Mouse (Mus musculus) layer of hippocampus, postnatal 10 days (tissue): Measurements from ENCODE around the gene Spata9. TPM values are rescaled to one million over a fixed set of nuclear protein-coding genes. Genes with fewer than 3 reads are reported as not detected.
"Not testable (repeated sequence)": the region's sequence is repeated elsewhere in the genome, so short reads cannot be mapped to it uniquely, and the experiment has no call there.

Experiments used
- DNase-seq, 2 experiments: peaks; one replicate each; pipeline ENCODE4 v3.0.0; 2021; ENCODE audit warnings: low spot score in 2 of 2
- long read RNA-seq: library from polyadenylated mRNA; stranded (forward); transcript quantifications from one replicate; pipeline ENCODE4 v2.0.0, GENCODE M21; 2023
- total RNA-seq, 2 experiments: library from RNA; stranded (reverse); gene quantifications; 2 replicates each; pipeline ENCODE4 v1.2.3; 2021

The Spata9 gene
- under 1 TPM; 0.51 to 0.62 TPM for total RNA-seq
- long read RNA-seq, partial matches to known transcripts: 0 of 1 reads
- long read RNA-seq, other reads (novel, unspliced or antisense): 1 of 1 reads

DNA sequence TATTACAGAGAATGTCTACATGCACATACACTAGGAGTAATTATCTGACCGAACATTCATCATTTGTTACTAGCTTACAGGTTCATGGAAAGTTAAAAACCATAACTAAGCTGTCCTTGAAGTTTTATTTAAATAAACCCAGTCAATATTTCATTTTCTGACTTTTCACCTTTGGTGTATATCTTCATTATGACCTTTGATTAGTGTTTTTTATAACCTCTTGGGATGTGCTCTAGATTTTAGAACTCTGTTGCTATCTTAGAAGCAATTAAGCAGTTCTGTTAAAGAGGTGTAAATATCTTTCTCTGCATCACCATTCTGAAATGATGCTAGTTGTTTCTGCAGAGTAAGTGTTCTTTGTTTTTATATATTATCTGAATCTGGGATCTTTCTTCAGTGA lies at the start of gene Spata9:
Gene Spata9, plus strand, starts transcription at position 301 of the 400 bp plus-strand sequence.
- DNase-seq: no peak

DNA sequence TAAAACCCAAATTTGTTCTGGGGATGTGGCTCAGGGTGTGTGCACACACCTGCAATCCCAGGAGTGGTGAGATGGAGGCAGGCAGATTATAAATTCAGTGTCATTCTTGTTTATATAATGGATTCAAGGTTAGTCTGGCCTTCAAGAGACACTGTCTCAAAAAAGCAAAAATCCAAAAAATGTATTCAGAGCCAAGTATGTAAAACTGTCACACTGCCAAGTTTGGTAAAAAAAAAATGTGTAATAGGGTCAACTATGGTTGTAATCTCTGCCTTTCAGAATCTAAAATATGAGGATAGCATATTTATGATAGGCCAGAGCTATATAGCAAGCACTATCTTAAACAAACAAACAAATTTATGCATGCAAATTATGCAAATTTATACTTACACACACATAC lies 39.0 kb upstream of the Spata9 start:
- DNase-seq: no peak

DNA sequence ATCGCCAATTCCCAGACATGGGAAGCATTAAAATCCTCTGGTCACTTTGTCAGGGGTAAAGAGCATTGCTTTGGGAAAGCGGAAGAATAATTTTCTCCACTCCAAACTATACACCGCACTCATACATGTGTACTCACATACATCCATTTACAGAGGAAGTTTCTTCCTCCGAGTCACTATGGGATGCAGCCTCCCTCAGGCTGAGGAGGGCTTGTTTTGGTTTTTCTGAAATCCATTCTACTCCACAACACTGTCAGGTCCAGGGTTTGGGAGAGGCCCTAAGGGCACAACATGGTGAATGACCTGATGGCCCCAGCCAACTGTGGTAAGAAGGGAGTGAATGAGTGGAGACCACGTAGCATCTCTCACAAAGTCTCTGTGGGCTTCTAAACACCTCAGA lies 37.9 kb upstream of the Spata9 start:
- not testable (repeated sequence) for DNase-seq

DNA sequence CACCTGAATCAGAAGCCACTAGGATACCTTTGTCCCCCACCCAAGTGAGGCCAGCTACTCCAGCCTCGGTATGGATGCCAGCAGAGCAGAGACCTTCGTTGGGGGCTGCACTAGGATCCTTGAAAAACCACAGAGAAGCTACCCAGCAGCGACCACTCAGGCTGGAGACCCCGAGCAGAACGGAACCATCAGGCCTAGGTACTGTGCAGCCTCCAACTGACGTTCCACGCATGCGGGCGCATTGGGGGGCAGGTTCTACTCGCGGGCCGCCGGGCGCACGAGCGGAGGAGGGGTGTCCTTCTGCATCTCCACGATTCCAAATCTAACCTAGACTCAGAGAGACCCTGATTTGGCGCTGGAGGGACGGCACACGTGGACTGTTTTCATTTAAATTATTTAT lies 36.9 kb upstream of the Spata9 start:
- DNase-seq: no peak

DNA sequence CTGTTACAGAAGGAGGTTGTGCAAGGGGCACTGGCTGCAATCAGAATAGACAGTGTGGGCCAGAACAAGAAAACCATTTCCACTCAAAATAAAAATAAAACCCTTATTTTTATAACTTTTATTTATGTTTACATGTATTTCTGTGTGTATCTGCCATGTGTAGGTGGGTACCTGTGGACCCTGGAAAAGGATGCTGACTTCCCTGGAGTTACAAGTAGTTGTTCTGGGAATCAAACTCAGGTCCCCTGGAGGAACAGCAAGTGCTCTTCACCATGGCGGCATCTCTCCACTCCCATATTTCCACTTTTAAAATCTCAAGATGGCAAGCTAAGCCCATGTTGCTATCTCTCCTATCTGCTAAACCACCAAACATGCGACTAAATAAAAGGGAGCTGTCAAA lies 36.3 kb upstream of the Spata9 start:
- no peak for DNase-seq

DNA sequence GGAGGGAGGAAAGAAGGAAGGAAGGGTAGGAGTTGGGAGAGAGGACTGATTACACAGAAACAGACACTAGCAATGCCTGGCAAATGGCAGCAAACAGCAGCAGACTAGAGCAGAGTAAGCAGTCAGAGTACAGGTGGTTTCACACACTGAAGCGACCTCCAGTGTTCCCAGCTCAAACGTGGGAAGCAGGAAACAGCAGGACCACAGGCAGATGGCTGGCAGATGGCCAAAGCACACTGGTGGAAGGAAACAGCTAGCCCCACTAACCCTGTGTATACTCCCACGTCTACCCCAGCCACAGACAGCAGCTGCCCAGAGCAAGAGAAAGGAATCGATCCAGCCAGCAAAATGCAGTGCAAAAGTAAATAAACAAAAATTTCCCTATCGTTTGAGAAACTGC lies 35.9 kb upstream of the Spata9 start:
- peak; percentile 62 to 69 for DNase-seq

DNA sequence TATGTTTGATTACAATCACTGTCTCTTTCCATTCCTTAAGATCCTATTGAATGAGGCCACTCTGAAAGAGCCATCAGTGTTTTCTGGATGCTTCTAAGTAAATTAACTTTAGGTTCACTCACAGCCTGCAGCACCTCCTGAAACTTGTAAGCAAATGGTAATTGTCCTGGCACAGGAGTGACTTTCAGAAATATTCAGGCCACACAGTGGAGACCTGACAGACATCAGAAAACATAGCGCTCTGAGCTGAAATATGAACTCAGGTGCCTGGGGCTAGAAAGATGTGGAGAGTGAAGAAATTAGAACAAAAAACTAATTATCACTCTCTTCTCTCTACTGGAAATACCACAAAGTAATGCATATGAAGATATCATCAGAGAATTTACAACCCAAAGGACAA lies 33.7 kb upstream of the Spata9 start:
- DNase-seq: no peak

DNA sequence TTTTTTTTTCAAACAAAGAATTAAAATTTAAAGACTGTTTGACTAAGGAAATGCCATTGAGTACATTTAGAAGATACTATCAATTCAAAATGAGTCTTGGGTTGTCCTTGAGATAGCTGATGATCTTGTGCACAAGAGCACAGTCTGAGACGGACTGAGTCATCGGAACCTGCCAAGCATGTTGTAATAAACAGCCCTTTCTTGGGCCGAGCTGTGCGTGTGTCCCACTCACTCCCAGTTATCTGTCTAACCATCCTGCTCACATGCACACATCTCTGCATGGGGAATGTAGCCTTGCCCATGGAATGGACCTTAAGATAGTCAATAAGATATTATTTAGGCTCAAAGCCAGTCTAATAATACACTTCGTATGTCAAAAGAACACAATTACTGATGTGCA lies 28.1 kb upstream of the Spata9 start:
- DNase-seq: no peak

DNA sequence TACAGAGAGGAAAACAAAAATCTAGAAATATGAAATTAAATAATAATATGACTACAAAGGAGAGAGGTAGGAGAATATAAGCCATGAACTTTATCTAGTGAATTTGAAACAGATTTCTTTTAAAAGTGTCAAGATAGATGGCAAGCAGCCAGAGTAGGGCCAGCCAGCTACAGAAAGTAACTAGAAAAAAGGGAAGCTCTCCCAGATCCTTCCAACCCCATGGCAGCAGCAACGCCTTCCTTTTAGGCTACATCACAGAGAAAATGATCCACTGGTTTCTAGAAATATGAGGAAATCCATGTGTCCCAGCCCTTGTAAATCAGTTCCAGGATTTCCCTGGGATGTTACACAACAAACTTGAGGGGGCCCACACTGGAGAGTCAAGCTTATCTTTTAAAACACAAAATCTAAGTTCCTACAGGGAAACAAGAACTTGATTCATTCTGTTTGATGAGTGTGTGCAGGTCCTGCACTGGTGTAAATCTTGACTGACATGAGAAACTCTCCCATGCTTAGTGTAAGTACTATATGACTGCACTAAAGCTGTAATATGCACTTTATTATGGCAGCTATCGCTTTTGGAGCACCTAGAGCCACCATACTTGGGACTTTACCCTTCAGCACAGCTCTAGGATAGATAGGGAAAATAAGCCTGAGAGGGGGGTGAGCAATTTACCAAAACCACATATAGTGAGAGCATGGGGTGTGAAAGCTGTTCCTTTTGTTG lies 26.0 kb upstream of the Spata9 start:
- DNase-seq: no peak

DNA sequence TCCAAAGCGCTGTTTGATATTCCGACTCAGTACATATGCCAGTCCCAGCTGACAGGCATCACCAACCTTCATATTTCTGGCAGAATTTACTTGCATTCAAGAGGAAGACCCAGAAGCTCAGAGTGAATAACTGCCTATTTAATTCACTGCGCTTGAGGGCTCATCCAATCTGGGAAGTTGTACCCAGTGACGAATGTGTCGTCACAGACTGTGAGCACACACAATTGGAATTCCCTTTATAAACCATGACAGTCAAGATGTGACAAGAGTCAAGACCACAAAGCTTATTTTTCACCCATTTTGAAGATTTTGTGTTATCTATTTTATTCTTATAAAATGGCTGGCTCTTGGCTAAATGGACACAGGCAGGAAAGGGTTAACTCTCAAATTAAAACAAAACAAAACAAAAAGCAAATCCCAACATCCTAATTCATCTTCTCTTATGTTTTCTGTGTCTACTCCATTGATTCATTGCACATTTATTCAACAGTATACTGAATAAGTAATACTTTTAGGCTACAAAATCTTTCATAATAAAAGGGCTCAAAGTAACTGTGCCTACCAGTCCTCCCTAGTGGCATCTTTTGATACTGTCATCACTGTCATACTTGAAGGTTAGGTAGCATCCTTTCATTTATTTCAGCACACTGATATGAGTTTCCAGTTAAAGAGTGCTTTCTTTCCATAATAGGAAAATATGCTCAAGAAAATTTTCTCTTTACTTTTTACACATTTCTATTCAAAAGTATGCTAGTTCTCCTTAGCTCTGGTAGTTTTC lies 25.2 kb upstream of the Spata9 start:
- no peak for DNase-seq

DNA sequence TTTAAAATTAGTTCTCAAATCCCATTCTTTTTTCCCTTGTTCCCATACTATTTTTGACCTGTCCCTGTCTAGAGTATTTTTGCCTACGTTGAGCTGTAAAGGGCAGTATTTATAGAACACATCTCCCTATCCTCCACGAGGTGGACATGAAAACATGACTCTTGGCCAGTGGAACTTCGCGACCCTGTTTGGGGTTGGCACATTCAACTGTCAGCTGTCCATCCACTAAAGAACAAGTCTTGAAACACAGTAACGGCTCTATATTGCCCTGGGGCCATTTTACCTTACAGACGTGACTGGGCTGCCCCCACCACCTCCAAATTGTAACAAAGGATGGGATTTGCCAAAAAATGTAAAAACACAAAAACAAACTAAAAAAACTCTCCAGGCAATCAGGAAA lies 24.2 kb upstream of the Spata9 start:
- peak in 1 of 2 experiments; percentile 8 for DNase-seq

DNA sequence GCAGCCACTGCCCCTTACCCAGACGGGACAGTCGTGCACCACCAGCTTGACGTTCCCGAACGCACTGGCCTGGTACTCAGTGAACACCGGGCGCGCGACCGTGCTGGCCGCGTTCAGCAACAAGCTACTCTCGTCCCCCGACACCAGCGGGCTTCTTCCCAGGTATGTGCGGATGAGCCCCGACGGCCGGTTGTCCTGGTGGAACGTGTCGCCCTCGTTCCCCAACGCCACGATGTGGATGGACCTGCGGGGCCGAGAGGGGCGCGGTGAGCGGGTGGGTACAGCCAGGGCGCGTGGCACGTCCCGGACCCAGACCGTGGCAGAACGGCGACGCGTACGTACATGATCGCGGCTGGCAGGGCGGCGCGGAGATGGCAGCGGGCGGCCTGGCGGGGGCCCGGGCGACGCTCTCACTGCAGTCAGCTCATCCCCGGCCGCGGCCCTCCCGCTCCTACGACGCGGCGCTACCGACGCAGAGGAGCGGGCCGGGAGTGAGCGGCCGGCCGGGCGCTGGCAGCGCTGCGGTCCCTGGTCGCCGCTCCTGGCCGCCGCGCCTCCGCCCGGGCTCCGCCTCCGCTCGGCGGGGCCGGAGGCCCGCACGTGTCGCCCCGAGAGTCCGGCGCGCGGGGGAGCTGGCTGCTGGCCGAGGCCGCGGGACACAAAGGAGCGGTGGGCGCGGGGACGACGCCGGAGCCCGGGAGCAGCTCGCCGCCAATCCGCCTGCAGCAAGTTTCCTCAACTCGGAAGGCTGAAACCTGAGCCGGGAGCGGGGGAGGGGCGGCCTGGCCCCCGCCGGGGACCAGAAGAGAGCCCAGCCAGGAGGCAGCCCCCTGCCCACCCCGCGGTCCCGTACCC lies 23.5 kb upstream of the Spata9 start, which contains the start of gene Rhobtb3:
Gene Rhobtb3, minus strand, starts transcription at position 737 of the 855 bp plus-strand sequence.
- DNase-seq: peak; percentile 78 to 84

DNA sequence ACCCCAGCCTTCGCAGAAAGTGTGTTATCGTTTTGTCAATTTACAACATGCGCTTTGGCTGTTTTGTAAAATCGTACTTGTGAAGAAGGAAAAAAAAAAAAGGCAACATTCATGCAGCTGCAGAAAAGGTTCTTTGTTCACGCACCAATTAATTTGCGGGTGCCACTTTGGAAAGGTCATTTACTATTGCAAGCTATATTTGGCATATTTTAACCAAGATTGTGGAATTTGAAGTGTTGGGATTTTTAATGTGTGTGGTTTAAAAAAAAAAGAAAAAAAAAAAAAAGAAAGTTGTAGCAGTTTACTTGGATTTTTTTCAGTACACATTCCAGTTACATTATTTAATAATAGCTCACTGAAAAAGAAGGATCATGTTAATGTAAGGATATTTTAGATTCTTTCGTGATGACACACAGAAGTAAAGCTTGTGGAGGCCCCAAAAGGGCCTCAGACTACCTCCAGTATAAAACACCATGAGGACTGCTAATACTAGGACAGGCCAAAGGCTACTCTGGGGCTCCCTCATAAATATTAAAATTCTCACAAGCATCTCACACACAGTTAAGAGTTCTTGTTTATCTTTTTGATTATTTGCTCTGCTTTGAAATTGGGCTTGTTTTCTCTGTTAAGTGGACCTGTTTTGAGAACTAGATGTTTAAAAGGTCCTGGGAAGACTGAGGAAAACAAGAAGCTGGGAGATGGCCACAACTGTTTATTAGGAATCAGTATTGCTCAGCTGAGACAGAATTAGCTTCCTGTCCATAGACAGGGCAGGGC lies 22.7 kb upstream of the Spata9 start:
- DNase-seq: no peak

DNA sequence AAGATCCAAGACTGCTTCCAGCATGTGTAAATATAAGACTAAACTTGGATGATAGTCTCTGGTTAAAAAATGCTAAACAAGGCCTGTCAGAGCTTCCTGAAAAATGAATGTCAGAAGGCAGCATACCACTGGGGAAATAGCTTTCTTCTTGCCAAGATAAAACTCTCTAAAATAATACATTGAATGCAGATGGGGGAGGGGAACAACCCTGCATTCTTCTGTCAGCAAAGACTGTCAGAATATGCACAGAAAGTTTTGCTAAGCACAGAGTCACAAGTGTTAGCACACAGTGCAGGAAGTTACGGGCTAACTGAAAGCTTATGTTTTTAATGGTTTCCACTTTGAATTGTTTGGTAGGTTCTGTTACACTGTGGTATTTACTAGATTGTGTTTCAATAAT lies 16.7 kb upstream of the Spata9 start:
- DNase-seq: no peak

DNA sequence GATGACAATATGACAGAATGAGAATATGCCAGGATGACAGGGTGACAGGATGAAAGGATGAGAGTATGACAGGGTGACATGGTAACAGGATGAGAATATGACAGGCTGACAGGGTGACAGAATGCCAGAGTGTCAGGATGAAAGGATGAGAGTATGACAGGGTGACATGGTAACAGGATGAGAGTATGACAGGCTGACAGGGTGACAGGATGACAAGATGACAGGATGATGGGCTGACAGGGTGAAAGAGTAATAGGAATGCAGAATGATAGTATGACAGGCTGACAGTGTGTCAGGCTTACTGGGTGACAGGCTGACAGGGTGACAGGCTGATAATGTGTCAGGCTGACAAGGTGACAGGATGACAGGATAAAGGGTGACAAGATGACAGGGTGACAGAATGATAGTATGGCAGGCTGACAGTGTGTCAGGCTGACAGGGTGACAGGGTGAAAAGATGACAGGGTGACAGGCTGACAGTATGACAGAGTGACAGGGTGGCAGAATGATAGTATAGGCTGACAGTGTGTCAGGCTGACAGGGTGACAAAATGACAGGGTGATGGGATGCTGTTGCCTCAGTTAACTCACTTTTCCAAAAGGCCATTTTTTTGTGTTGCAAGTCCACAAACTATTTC lies 11.5 kb upstream of the Spata9 start:
- no peak for DNase-seq

DNA sequence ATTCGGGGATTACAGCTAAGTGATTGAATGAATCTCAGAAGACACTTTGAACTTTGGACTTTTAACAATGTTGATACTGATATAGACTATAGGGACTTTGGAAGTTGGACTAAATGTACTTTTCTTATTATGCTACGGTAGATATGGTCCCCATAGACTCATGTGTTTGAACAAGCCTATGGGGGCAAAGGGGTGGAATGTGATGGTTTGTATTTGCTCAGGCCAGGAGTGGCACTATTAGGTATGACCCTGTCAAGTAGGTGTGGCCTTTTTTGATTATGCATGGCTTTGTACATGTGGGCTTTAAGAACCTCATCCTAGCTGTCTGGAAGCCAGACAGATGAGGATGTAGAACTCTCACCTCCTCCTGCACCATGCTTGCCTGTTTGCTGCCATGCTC lies 7.5 kb downstream of the Spata9 start:
- DNase-seq: no peak

DNA sequence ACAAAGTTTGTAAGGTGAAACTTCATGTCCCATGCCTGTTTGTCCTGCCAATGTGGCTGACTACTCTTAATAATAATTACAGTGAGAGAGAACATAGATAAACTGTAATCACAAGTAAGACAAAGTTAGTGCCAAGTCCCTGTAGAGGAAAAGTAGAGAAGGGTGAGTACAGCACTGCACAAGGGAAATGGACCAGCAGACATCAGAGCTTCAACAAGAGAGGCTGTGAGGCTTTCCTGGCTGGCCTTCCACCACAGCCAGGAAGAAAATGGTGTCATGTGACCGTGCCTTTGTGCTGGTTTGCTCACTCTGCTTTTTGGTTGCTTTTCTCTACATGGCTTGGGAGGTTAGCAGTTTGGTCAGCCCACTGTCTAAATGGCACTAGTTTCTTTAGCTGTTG lies 8.7 kb downstream of the Spata9 start:
- DNase-seq: no peak

DNA sequence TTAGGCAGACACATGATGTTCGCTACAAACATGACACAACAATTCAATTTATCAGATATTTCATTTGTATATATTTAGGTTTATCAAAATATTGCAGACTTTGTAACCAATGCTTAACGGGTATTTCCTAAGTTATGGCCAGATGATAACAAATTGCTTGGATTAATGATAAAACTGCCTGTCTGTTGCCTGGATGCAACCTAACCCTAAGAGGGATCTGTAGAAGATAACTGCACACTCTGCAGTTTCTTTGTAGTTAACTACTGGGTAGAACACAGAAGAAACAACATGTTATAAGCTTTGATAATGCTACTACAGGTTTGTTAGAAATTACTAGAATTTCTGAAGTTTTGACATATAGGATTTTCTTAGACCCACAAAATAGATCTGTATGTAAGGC lies 9.3 kb downstream of the Spata9 start:
- DNase-seq: no peak

DNA sequence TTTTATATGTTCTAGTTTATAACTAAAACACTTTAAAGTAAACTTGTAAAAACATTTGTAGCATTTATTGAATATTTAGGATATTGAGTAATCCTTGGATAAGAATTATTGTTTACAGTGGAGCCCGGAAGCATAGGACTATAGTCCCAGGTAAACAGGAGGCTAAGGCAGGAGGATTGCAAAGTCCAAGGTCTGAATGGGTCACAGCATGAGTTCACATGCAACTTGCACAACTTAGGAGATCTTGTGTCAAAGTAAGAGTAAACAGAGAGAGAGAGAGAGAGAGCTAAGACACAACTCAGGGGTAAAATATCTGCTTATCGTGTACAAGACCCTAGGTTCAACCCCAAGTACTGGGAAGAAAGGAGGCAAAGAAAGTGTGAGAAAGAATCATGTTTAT lies 9.7 kb downstream of the Spata9 start:
- no peak for DNase-seq

DNA sequence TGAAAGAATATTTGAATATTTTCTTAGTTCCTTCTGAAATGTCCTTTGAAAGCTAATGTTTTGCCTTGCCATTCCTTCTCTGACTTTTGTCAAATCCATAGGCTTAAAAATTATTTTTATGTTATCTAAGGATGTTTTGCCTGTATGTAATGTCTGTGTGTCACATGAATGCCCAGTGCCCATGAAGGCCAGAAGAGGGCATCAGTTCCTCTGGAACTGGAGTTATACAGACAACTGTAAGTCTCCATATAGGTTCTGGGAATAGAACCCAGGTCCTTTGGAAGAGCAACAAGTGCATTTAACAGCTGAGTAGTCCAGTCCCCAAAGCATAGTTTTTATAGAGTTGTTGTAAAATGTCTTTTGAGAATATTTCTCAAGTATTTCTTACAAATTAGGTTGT lies 15.0 kb downstream of the Spata9 start:
- DNase-seq: no peak
